Mouse (Mus musculus) hindlimb bud, embryonic 11.5 days (tissue): ENCODE measurements around the gene Steap4.
"Not testable (repeated sequence)": the region's sequence is repeated elsewhere in the genome, so short reads cannot be mapped to it uniquely, and the experiment has no call there.

Experiments used
- DNase-seq: peaks from one replicate; pipeline ENCODE4 v3.0.0-alpha.2; 2012; ENCODE audit warnings: low read depth, low spot score; ENCODE audit errors: extremely low spot score

The Steap4 gene

GRCm38 (mm10) chr5:7988415-7988814, 28.2 kb downstream of the Steap4 start:
- no peak for DNase-seq

- not testable (repeated sequence) for DNase-seq
These were observed 31.4 kb downstream of the Steap4 start for GRCm38 (mm10) chr5:7991631-7992030.

GRCm38 (mm10) chr5:7993766-7994165, 33.5 kb downstream of the Steap4 start:
- DNase-seq: no peak

- no peak for DNase-seq
These were observed 35.1 kb downstream of the Steap4 start for GRCm38 (mm10) chr5:7995288-7995897.

- DNase-seq: peak; percentile 41
These were observed 36.3 kb downstream of the Steap4 start for GRCm38 (mm10) chr5:7996401-7997044.

- DNase-seq: no peak
These were observed 36.8 kb downstream of the Steap4 start for GRCm38 (mm10) chr5:7997086-7997485.

- DNase-seq: no peak
These were observed 40.2 kb downstream of the Steap4 start for GRCm38 (mm10) chr5:8000466-8000865.

GRCm38 (mm10) chr5:8002827-8003226, 42.6 kb downstream of the Steap4 start:
- no peak for DNase-seq

GRCm38 (mm10) chr5:8013276-8013675, 53.0 kb downstream of the Steap4 start:
- no peak for DNase-seq
